Mouse (Mus musculus) neural tube, embryonic 15.5 days (tissue): ENCODE measurements around the gene B3glct. TPM values are rescaled to one million over a fixed set of nuclear protein-coding genes. Genes with fewer than 3 reads are reported as not detected.

ENCODE experiments used
- ATAC-seq: fragments of 200-750 bp; cut with Nextera tagmentation; 2 replicates; pipeline ENCODE4 v1.8.0; 2017; ENCODE audit warnings: mild to moderate bottlenecking, moderate TSS enrichment, moderate library complexity; ENCODE audit not compliant: low FRiP score
- H3K27ac ChIP-seq: fragments of 300-500 bp; sonication (generic); replicated peaks from 2 replicates; pipeline ENCODE4 v1.5.1; 2015; ENCODE audit warnings: mild to moderate bottlenecking, inconsistent platforms
- H3K27me3 ChIP-seq: fragments of 300-500 bp; sonication (generic); replicated peaks from 2 replicates; pipeline ENCODE4 v1.6.1; 2015; ENCODE audit warnings: inconsistent platforms
- H3K36me3 ChIP-seq: fragments of 300-500 bp; sonication (generic); 2 replicates; pipeline ENCODE4 v1.6.1; 2015; ENCODE audit warnings: inconsistent platforms
- H3K4me1 ChIP-seq: fragments of 300-500 bp; sonication (generic); 2 replicates; pipeline ENCODE4 v1.6.1; 2015; ENCODE audit warnings: inconsistent platforms
- H3K4me2 ChIP-seq: fragments of 300-500 bp; sonication (generic); 2 replicates; pipeline ENCODE4 v1.6.1; 2015; ENCODE audit warnings: inconsistent platforms, mild to moderate bottlenecking, moderate library complexity
- H3K4me3 ChIP-seq: fragments of 300-500 bp; sonication (generic); replicated peaks from 2 replicates; pipeline ENCODE4 v1.5.1; 2015; ENCODE audit warnings: mild to moderate bottlenecking, inconsistent platforms
- H3K9ac ChIP-seq: fragments of 300-500 bp; sonication (generic); replicated peaks from 2 replicates; pipeline ENCODE4 v1.6.1; 2015; ENCODE audit warnings: mild to moderate bottlenecking, inconsistent platforms
- H3K9me3 ChIP-seq: fragments of 300-500 bp; sonication (generic); replicated peaks from 2 replicates; pipeline ENCODE4 v1.6.1; 2016; ENCODE audit warnings: inconsistent platforms
- WGBS: fragments of 180-500 bp; shearing (Covaris S2); methylation state at CpG from one replicate; pipeline ENCODE4 v1.1.7; 2015; ENCODE audit warnings: mixed read lengths; 5-methylcytosine and 5-hydroxymethylcytosine counted together
- polyA plus RNA-seq: library from polyadenylated mRNA; unstranded; fragments of >200 nt; fragmentation: Nextera tagmentation; extraction: Ambion mirVana; gene quantifications from 2 replicates; pipeline ENCODE4 v1.2.1, GENCODE M21; 2015

B3glct gene
- polyA plus RNA-seq, 1 experiment from 2014 or later, result 14.6 TPM

GRCm38 (mm10) chr5:149767651-149768301 lies 89.7 kb downstream of the B3glct start:
- no peak overlapping the region for H3K4me2 ChIP-seq
- no peak overlapping the region for H3K27ac ChIP-seq
- H3K4me1 ChIP-seq, result no peaks in the 10 kb centered on the region
- no peaks in the 10 kb centered on the region for H3K36me3 ChIP-seq
- no peak overlapping the region for H3K4me3 ChIP-seq
- H3K9ac ChIP-seq, result no peak overlapping the region
- no peaks in the 10 kb centered on the region for H3K9me3 ChIP-seq
- ATAC-seq, result no peak
- WGBS, result 85% methylated on average over 5 of the region's 5 CpGs
- H3K27me3 ChIP-seq, result no peaks in the 10 kb centered on the region

- 95% methylated on average over 8 of the region's 8 CpGs for WGBS
- H3K9me3 ChIP-seq, result no peaks in the 10 kb centered on the region
- no peaks in the 10 kb centered on the region for H3K27me3 ChIP-seq
- no peaks in the 10 kb centered on the region for H3K36me3 ChIP-seq
- no peaks in the 10 kb centered on the region for H3K4me1 ChIP-seq
- H3K9ac ChIP-seq, result no peak overlapping the region
- H3K27ac ChIP-seq, result no peak overlapping the region
- no peak overlapping the region for H3K4me3 ChIP-seq
- ATAC-seq, result no peak
- H3K4me2 ChIP-seq, result no peak overlapping the region
Observed at GRCm38 (mm10) chr5:149769666-149770065, 91.6 kb downstream of the B3glct start.

GRCm38 (mm10) chr5:149776038-149776437 lies 98.0 kb downstream of the B3glct start:
- ATAC-seq, result no peak
- Histone ChIP-seq H3K36me3 (no peaks in the 10 kb centered on the region), H3K4me3 (no peak overlapping the region), H3K27me3 (no peaks in the 10 kb centered on the region), H3K4me2 (no peak overlapping the region), H3K27ac (no peak overlapping the region), H3K4me1 (no peaks in the 10 kb centered on the region), H3K9me3 (0 out of 2 replicates have a peak, but pooled peaks cover 3% of the 10 kb centered on the region), H3K9ac (no peak overlapping the region)
- 89% methylated on average over 7 of the region's 7 CpGs for WGBS

- WGBS, result 95% methylated on average over 6 of the region's 6 CpGs
- H3K4me2 ChIP-seq, result no peak overlapping the region
- no peaks in the 10 kb centered on the region for H3K27me3 ChIP-seq
- no peaks in the 10 kb centered on the region for H3K4me1 ChIP-seq
- H3K9me3 ChIP-seq, result 0 out of 2 replicates have a peak, but pooled peaks cover 3% of the 10 kb centered on the region
- ATAC-seq, result no peak
- no peak overlapping the region for H3K9ac ChIP-seq
- no peak overlapping the region for H3K27ac ChIP-seq
- no peaks in the 10 kb centered on the region for H3K36me3 ChIP-seq
- no peak overlapping the region for H3K4me3 ChIP-seq
Observed at GRCm38 (mm10) chr5:149779740-149780139, 101.7 kb downstream of the B3glct start.

GRCm38 (mm10) chr5:149780411-149780810 lies 102.4 kb downstream of the B3glct start:
- WGBS, result 95% methylated on average over 2 of the region's 2 CpGs

GRCm38 (mm10) chr5:149790087-149790486 lies 112.1 kb downstream of the B3glct start:
- Histone ChIP-seq H3K27ac (no peak overlapping the region), H3K9me3 (no peaks in the 10 kb centered on the region), H3K36me3 (no peaks in the 10 kb centered on the region), H3K27me3 (no peaks in the 10 kb centered on the region), H3K4me1 (no peaks in the 10 kb centered on the region), H3K4me3 (no peak overlapping the region), H3K4me2 (no peak overlapping the region), H3K9ac (no peak overlapping the region)
- WGBS, result 17% methylated on average over 8 of the region's 8 CpGs
- no peak for ATAC-seq

More at GRCm38 (mm10) chr5:149780411-149780810, 102.4 kb downstream of the B3glct start:
- H3K4me1 ChIP-seq, result no peaks in the 10 kb centered on the region
- H3K27me3 ChIP-seq, result no peaks in the 10 kb centered on the region
- no peak overlapping the region for H3K9ac ChIP-seq
- H3K9me3 ChIP-seq, result 0 out of 2 replicates have a peak, but pooled peaks cover 3% of the 10 kb centered on the region
- no peak for ATAC-seq
- no peak overlapping the region for H3K27ac ChIP-seq
- H3K36me3 ChIP-seq, result no peaks in the 10 kb centered on the region
- no peak overlapping the region for H3K4me3 ChIP-seq
- H3K4me2 ChIP-seq, result no peak overlapping the region

- no peak overlapping the region for H3K4me3 ChIP-seq
- H3K9me3 ChIP-seq, result no peaks in the 10 kb centered on the region
- H3K36me3 ChIP-seq, result no peaks in the 10 kb centered on the region
- WGBS, result 86% methylated on average over 2 of the region's 2 CpGs
- H3K4me1 ChIP-seq, result no peaks in the 10 kb centered on the region
- H3K27ac ChIP-seq, result no peak overlapping the region
- no peaks in the 10 kb centered on the region for H3K27me3 ChIP-seq
- no peak for ATAC-seq
- H3K9ac ChIP-seq, result no peak overlapping the region
- H3K4me2 ChIP-seq, result no peak overlapping the region
Observed at GRCm38 (mm10) chr5:149810071-149810470, 132.0 kb downstream of the B3glct start.

GRCm38 (mm10) chr5:149811835-149812234 lies 133.8 kb downstream of the B3glct start:
- 46% methylated on average over 6 of the region's 6 CpGs for WGBS
- no peaks in the 10 kb centered on the region for H3K9me3 ChIP-seq
- H3K4me2 ChIP-seq, result no peak overlapping the region
- no peaks in the 10 kb centered on the region for H3K4me1 ChIP-seq
- no peaks in the 10 kb centered on the region for H3K36me3 ChIP-seq
- no peak overlapping the region for H3K27ac ChIP-seq
- ATAC-seq, result no peak
- H3K4me3 ChIP-seq, result no peak overlapping the region
- H3K9ac ChIP-seq, result no peak overlapping the region
- H3K27me3 ChIP-seq, result no peaks in the 10 kb centered on the region

Other genes starting within 250 kb of the B3glct start
- 0.73 and 0.78 TPM in 2 replicates for gene Tex26, start 238.6 kb upstream of the B3glct start, polyA plus RNA-seq
- gene Wdr95, start 149.6 kb upstream of the B3glct start, polyA plus RNA-seq, result 0.12 and 0.36 TPM in 2 replicates
- gene Hsph1, start 41.9 kb upstream of the B3glct start, polyA plus RNA-seq, result 94.9 and 96.7 TPM in 2 replicates